Comparison of ENCODE assay signal across 14 mouse cellular contexts in the genomic region with DNA sequence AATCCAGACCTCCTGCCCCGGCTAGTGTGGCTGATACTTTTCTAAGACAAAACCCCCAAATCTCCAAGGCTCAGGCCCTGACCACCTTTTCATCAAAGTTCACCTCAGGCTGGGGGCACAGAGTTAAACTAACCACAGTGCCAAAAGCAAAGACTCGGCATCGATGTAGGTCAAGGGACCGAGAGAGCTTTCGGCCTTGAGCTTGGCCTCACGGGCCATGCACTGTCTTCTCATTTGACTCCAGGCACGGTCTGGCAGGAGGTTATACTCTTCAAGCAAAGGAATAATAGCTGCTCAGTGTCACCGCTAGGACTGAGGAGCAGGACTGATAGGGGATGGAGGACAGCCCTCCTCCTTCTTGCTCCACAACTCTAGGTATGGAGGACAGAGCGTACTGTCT. TPM values are rescaled to one million over a fixed set of nuclear protein-coding genes. Genes with fewer than 3 reads are reported as not detected.
DNase-seq lines count a peak whose midpoint lies in the region.
"Had no signal": no experiment of that assay in that cellular context is flagged by ENCODE, and none has a peak within 500 bp of the region (broad histone marks: within the 10 kb centered on the region; RNA-seq: fewer than 3 reads in every experiment).

No protein-coding gene starts in this region.

- DNase-seq in adrenal gland, adult 2 months: peak; percentile 53
- DNase-seq in adrenal gland, postnatal 25 days: no peak
- DNase-seq in adrenal gland, adult 8-10 months: peak; percentile 58
- DNase-seq in adrenal gland, postnatal 10 days: peak; percentile 21
- DNase-seq in adrenal gland, postnatal 36 days: peak; percentile 33 to 60
- no peak for DNase-seq in left cerebral cortex, postnatal 10 days (ENCODE audit: extremely low spot score in 1 of 2, low spot score in 2 of 2)
- DNase-seq in lung, postnatal 4 days: no peak
- no peak for DNase-seq in cerebellum, adult 11-12 months
- DNase-seq: cerebellum, adult 11 months; cerebellum, adult 2 months; cerebellum, adult 9-10 months; cerebellum, postnatal 10 days; cerebellum, postnatal 25 days; forebrain, postnatal 0 days had no signal

- intact Hi-C loops in left cerebral cortex, postnatal 10 days (cut with DNase I): no loop called here

RNA-seq across cellular contexts. Expression of gene Arfgap2, which starts 41.2 kb away (rescaled TPM):
- 10 to 100 TPM; 89.3 to 92.3 TPM for total RNA-seq in adrenal gland, adult 2 months (2021)
- 34.1 and 53.6 TPM in 2 replicates for polyA plus RNA-seq in adrenal gland, adult 2 months (2012; rRNA removed)
- total RNA-seq in adrenal gland, postnatal 25 days (2021): 107 and 108 TPM in 2 replicates
- total RNA-seq in adrenal gland, adult 8-10 months (2022): 100 to 1,000 TPM in 3 of 4 experiments, 10 to 100 TPM in 1; 99.8 to 126 (median 112) TPM
- total RNA-seq in adrenal gland, postnatal 10 days (2021): 10 to 100 TPM; 80.3 to 90.2 TPM
- 10 to 100 TPM; 88.2 to 94.6 TPM for total RNA-seq in adrenal gland, postnatal 36 days (2021)
- total RNA-seq in left cerebral cortex, postnatal 10 days (2021): 10 to 100 TPM; 60.5 to 61.6 TPM

RNA-seq across cellular contexts. Expression of gene Pacsin3, which starts 50.2 kb away (rescaled TPM):
- 100 to 1,000 TPM in 1 of 2 experiments, 10 to 100 TPM in 1; 82.8 to 101 TPM for total RNA-seq in adrenal gland, adult 2 months (2021)
- polyA plus RNA-seq in adrenal gland, adult 2 months (2012; rRNA removed): 56.5 and 69.2 TPM in 2 replicates
- 134 and 152 TPM in 2 replicates for total RNA-seq in adrenal gland, postnatal 25 days (2021)
- total RNA-seq in adrenal gland, adult 8-10 months (2022): 100 to 1,000 TPM in 2 of 4 experiments, 10 to 100 TPM in 2; 68.6 to 220 (median 125) TPM
- total RNA-seq in adrenal gland, postnatal 10 days (2021): 10 to 100 TPM; 53.9 to 80.0 TPM
- 100 to 1,000 TPM in 1 of 2 experiments, 10 to 100 TPM in 1; 52.8 to 124 TPM for total RNA-seq in adrenal gland, postnatal 36 days (2021)
- total RNA-seq in left cerebral cortex, postnatal 10 days (2021): 10 to 100 TPM; 36.4 to 38.7 TPM

Comparison
In these comparisons a context has a peak if more than half of its experiments do, and no peak if none do; other contexts are left out.
1. DNase-seq: peak in adrenal gland, adult 2 months (single experiment), adrenal gland, adult 8-10 months (single experiment), adrenal gland, postnatal 10 days (single experiment) and adrenal gland, postnatal 36 days (2 of 2); none in adrenal gland, postnatal 25 days (single experiment), left cerebral cortex, postnatal 10 days (0 of 2), lung, postnatal 4 days (0 of 2) and cerebellum, adult 11-12 months (single experiment).